Mouse (Mus musculus) A20 (cell line): Measurements from ENCODE around the gene Angptl4.
"Not testable (repeated sequence)": the region's sequence is repeated elsewhere in the genome, so short reads cannot be mapped to it uniquely, and the experiment has no call there.

ENCODE experiments used
- DNase-seq: peaks from one replicate; pipeline ENCODE4 v3.0.0-alpha.2; 2011; ENCODE audit warnings: low read depth, low spot score

Angptl4 gene

DNA sequence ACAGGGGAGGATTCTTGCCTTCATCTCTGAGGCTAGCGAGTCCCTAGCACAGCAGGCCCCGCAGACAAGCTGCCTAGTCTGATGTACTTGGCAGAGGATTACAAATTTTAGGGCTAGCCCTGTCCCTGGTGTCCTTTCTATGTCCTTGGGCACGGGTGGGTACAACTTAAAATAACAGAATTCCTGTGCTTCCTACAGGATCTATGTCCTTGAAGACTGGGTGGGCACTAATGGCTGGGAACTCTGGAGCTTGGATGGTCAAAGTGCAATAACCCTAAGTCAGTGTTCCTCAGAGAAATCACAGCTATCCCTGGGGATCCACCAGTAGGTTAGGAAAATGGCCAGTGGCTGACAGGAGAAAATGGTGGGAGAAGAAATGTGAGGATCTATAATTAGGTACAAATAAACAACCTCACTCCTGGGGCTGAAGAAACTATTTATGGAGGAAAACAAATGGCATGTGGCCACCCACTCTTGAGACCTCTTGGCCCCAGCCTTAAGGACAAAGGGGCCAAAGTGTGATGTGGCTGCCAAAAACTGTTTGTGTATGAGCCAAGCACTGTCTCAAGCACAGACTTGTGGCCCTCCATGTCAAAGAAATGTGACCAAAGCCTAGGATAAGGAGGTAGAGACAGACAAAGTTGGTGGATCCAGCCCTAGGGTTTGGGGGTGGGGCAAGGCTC is 25.4 kb downstream of the Angptl4 start:
- no peak for DNase-seq

DNA sequence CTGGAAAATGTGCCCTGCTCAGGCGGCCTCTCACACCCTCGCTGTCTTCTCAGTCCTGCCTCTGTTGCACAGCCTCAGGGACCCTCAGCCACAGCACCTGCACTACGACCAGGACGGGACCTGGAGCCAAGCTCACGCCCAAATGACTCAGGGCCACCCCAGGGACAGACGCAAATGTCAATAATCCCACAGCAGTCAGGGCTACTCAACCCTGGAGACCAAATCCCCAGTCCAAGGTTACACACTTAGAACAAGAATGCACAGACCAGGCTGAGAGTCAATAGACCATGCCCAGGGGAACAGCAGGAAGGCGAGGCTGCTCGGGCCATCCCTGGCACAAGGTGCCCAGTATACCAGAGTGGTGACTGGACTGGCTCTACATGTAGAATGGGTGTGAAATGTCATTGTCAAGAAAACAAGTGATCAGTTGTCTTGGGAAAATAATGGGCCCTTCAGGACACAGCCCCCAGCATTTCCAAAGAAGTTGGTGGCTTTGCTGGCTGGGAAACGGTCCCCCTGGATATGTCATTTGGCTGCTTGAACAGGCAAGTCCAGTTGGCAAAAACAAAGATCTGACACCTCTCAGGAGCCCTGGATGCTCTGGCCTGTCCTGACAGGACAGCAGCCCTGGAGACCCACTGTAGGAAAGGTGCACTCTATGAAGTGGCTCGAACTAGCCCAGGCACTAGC is 26.1 kb downstream of the Angptl4 start:
- DNase-seq: no peak

GRCm38 (mm10) chr17:33754656-33755055 is 27.0 kb downstream of the Angptl4 start:
- no peak for DNase-seq

GRCm38 (mm10) chr17:33752297-33752696 is 29.3 kb downstream of the Angptl4 start:
- no peak for DNase-seq

DNA sequence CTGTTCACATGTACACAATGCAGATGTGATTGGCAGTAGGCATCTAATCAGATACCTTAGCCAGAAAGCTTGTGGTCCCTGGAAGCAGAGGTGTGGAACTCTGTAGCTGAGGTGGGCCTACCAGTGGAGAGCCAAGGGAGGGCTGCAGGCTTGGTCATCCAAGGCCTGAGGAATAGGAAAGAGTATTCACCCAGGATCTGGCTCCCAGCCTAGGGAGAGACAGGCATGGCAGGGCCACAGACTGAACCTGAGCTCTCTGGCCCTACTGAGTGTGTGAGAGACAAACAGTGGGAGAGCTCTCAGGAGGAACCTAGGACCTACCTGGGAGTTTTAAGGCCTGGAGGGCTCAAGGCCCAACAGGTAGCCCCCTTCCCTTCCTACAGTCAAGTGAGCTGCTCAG is 30.4 kb downstream of the Angptl4 start:
- no peak for DNase-seq

DNA sequence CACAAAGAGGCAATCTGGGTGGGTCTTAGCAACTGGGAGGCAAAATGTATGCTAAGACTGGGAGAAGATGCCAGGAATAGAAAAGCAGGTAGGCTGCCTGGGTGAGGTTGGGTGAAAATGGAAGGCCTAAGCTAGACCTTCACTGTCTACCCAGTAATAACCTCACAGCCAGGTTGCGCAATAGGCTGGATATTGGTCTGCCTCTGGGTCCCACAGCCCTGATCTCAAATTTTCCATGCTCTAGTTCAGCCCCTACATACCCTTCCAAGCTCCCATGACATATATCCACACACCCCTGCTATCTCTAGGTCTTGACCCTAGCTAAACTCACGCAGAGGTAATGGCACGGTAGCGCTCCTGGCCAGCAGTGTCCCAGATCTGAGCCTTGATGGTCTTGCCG is 32.2 kb downstream of the Angptl4 start:
- no peak for DNase-seq

DNA sequence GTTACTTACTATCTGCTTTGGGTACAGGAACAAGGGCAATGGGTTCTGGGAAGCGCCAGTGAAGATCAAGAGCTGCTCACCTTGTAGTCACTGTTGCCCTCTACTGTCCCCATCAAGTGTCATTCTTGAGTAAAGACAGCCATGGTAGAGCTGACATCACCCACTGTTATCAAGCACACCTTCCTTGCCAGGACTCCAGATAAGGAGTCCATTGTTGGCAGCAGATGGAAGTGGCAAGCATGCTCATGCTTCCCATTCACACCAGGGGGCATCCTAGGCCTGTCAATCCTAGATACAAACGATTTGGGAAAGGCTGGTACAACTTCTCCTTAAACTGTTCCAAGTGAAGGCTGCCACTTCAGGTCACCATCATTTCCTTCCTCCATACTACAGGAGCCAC is 35.6 kb downstream of the Angptl4 start:
- no peak for DNase-seq

DNA sequence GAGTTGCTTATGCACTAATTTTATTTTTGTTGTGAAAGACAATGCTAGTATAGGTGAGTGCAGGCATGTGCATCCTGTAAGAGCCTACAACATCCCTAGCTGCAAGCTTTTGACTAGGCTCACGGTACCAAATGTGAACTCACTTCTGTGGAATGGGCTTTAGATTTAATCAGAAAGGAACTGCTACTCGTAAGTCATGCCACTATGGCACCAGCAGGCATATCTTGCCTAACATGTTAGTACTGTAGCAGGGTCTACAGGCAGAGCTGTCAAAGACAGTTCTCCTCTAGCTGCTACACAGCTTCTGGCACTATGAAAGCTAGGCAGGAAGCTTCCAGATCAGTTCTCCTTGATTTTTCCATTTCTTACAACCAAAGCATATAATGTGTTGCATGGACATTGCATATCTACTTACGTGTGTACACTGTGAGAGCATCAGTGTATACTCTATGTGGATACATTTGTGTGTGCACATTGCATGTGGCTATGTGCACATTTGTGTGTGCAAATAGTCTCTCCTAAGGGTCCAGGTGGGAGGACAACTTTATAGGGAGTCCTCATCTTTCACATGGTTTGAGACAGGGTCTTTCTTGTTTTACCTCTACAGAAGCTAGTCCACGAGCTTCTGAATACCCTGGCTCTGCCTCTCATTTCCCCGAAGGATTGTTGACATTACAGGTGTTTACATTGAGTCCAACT is 36.8 kb downstream of the Angptl4 start:
- DNase-seq: no peak

DNA sequence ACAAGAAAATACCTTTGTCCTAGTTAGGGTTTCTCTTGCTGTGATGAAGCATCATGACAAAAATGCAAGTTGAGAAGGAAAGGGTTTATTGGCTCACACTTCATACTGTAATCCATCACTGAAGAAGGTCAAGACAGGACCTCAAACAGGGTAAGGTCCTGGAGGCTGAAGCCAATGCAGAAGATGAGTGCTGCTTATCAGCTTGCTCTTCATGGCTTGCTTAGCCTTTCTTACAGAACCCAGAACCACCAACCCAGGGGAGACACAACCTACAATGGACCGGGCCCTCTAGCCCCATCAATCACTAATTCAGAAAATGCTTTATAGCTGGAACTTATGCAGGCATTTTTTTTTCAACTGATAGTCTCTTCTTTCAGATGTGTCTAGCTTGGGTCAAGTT is 39.2 kb downstream of the Angptl4 start:
- DNase-seq: no peak

GRCm38 (mm10) chr17:33733526-33733925 is 48.1 kb downstream of the Angptl4 start:
- not testable (repeated sequence) for DNase-seq

GRCm38 (mm10) chr17:33732556-33733083 is 49.0 kb downstream of the Angptl4 start:
- DNase-seq: not testable (repeated sequence)

DNA sequence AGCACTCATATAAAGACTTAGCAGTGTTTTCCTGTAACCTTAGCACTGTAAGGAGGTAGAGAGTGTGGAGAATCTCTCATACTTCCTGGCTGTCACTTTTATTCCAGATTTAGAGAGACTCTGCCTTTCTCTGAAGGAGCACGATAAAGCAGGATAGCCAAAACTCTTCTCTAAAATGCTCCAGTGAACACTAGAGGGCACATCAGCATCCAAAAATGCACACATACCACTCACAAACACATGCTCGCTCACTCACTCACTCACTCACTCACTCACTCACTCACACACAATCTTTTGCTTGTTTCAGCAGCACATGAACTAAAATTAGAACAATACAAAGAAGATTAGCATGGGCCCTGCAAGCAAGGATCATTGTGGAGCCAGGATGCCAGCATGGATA is 52.4 kb downstream of the Angptl4 start:
- DNase-seq: peak; percentile 18

DNA sequence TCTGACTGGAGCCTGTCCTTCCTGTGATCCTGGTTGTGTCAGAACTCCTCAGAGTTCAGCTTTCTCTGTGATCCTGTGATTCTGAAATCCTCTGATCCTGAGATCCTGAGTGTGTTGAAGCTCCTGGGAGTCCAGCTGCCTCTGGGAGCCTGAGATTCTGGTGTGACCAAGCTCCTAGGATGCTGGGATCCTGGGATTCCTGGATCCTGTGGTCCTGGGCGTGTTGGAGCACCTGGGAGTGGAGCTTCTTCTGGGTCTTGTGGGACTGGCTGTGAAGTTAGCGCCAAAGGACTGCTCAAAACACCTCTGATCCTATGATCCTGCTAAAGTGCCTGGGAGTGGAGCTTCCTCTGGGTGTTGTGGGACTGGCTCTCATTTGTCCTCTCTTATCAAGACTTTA is 53.2 kb downstream of the Angptl4 start:
- DNase-seq: no peak
